Mouse (Mus musculus): ENCODE measurements around the gene Ttc38.

Ttc38 gene

GRCm38 (mm10) chr15:85897113-85897512, 65.0 kb downstream of the Ttc38 start:
- DNase-seq: no peak

GRCm38 (mm10) chr15:85899396-85899795, 67.3 kb downstream of the Ttc38 start:
- DNase-seq: no peak

- no peak for DNase-seq
Observed at GRCm38 (mm10) chr15:85900318-85900717, 68.2 kb downstream of the Ttc38 start.

GRCm38 (mm10) chr15:85900801-85901200, 68.7 kb downstream of the Ttc38 start:
- DNase-seq: no peak

GRCm38 (mm10) chr15:85902505-85902904, 70.4 kb downstream of the Ttc38 start:
- DNase-seq: no peak

- DNase-seq: no peak
Observed at GRCm38 (mm10) chr15:85903826-85904225, 71.7 kb downstream of the Ttc38 start.

Measured in cerebellum, adult 18-20 months (tissue).